Mouse (Mus musculus): Measurements from ENCODE around the gene Atg9b. TPM values are rescaled to one million over a fixed set of nuclear protein-coding genes. Genes with fewer than 3 reads are reported as not detected.

Gene Atg9b
- polyA plus RNA-seq, 1 experiment from 2014 or later = 0.75 TPM

- no peaks in the 10 kb centered on the region for H3K9me3 ChIP-seq (ENCODE audit: control insufficient read depth, low read length)
- under 1% methylated on average over 27 of the region's 30 CpGs for WGBS
- H3K4me1 ChIP-seq (ENCODE audit: control insufficient read depth, insufficient read depth, low read length) = peaks cover 45% of the 10 kb centered on the region
- peaks cover 32% of the 10 kb centered on the region for H3K36me3 ChIP-seq (ENCODE audit: control insufficient read depth, insufficient read depth, low read length)
- DNase-seq (ENCODE audit: low spot score) (peak; percentile 72), ATAC-seq (ENCODE audit: low read depth) (no peak)
- peak overlapping the region; percentile 75 for H3K9ac ChIP-seq (ENCODE audit: low read depth, low read length)
- H3K27ac ChIP-seq (replicated peaks; ENCODE audit: low read depth, low read length) = peak overlapping the region; percentile 93
- H3K4me3 ChIP-seq (ENCODE audit: low read depth, low read length) = peak overlapping the region; percentile 51
- no peaks in the 10 kb centered on the region for H3K27me3 ChIP-seq (replicated peaks; ENCODE audit: control insufficient read depth, insufficient read depth, low read length)
- H3K4me2 ChIP-seq (ENCODE audit: low read depth, low read length) = peak overlapping the region; percentile 85
Observed at GRCm38 (mm10) chr5:24425421-24426036, 33.6 kb upstream of the Atg9b start.

- peak overlapping the region; percentile 85 for H3K4me2 ChIP-seq (ENCODE audit: low read depth, low read length)
- whole genome bisulfite sequencing = under 1% methylated on average over 28 of the region's 60 CpGs
- peaks cover 31% of the 10 kb centered on the region for H3K36me3 ChIP-seq (ENCODE audit: control insufficient read depth, insufficient read depth, low read length)
- H3K27ac ChIP-seq (replicated peaks; ENCODE audit: low read depth, low read length) = peak overlapping the region; percentile 93
- no peaks in the 10 kb centered on the region for H3K27me3 ChIP-seq (replicated peaks; ENCODE audit: control insufficient read depth, insufficient read depth, low read length)
- no peaks in the 10 kb centered on the region for H3K9me3 ChIP-seq (ENCODE audit: control insufficient read depth, low read length)
- H3K4me3 ChIP-seq (ENCODE audit: low read depth, low read length) = peak overlapping the region; percentile 51
- DNase-seq (ENCODE audit: low spot score) = peak; percentile 95
- peak overlapping the region; percentile 75 for H3K9ac ChIP-seq (ENCODE audit: low read depth, low read length)
- H3K4me1 ChIP-seq (ENCODE audit: control insufficient read depth, insufficient read depth, low read length) = peaks cover 45% of the 10 kb centered on the region
- ATAC-seq (ENCODE audit: low read depth) = peak; percentile 30; the same call in 1 of the 2 replicates
Observed at GRCm38 (mm10) chr5:24424861-24425411, 33.0 kb upstream of the Atg9b start.

- Histone ChIP-seq H3K27ac (replicated peaks; ENCODE audit: low read depth, low read length) (peak overlapping the region; percentile 93), H3K4me2 (ENCODE audit: low read depth, low read length) (peak overlapping the region; percentile 85), H3K27me3 (replicated peaks; ENCODE audit: control insufficient read depth, insufficient read depth, low read length) (no peaks in the 10 kb centered on the region), H3K9me3 (ENCODE audit: control insufficient read depth, low read length) (no peaks in the 10 kb centered on the region), H3K4me1 (ENCODE audit: control insufficient read depth, insufficient read depth, low read length) (peaks cover 45% of the 10 kb centered on the region), H3K4me3 (ENCODE audit: low read depth, low read length) (peak overlapping the region; percentile 51), H3K36me3 (ENCODE audit: control insufficient read depth, insufficient read depth, low read length) (peaks cover 31% of the 10 kb centered on the region), H3K9ac (ENCODE audit: low read depth, low read length) (peak overlapping the region; percentile 75)
- DNase-seq (ENCODE audit: low spot score) (peak; percentile 25), ATAC-seq (ENCODE audit: low read depth) (no peak)
- WGBS = 11% methylated on average over 21 of the region's 21 CpGs
Observed at GRCm38 (mm10) chr5:24424004-24424781, 32.2 kb upstream of the Atg9b start.

GRCm38 (mm10) chr5:24423129-24424003 lies 31.4 kb upstream of the Atg9b start, which contains the start of the genes Cdk5 and Slc4a2:
TSS of gene Cdk5 (minus strand) at chr5:24423530.
TSS of gene Slc4a2 (plus strand) at chr5:24423837.
- peak within 1 kb of the TSS; percentile 93 for H3K27ac ChIP-seq (replicated peaks; ENCODE audit: low read depth, low read length)
- H3K9ac ChIP-seq (ENCODE audit: low read depth, low read length) = peak within 1 kb of the TSS; percentile 75
- no peaks in the 10 kb centered on the region for H3K27me3 ChIP-seq (replicated peaks; ENCODE audit: control insufficient read depth, insufficient read depth, low read length)
- H3K9me3 ChIP-seq (ENCODE audit: control insufficient read depth, low read length) = no peaks in the 10 kb centered on the region
- DNase-seq (ENCODE audit: low spot score) (peak; percentile 100), ATAC-seq (ENCODE audit: low read depth) (peak; percentile 96)
- H3K4me2 ChIP-seq (ENCODE audit: low read depth, low read length) = peak within 1 kb of the TSS; percentile 85
- under 1% methylated on average over 45 of the region's 46 CpGs for WGBS
- H3K4me1 ChIP-seq (ENCODE audit: control insufficient read depth, insufficient read depth, low read length) = peaks cover 42% of the 10 kb centered on the region
- peak within 1 kb of the TSS; percentile 51 for H3K4me3 ChIP-seq (ENCODE audit: low read depth, low read length)
- H3K36me3 ChIP-seq (ENCODE audit: control insufficient read depth, insufficient read depth, low read length) = peaks cover 36% of the 10 kb centered on the region

- ATAC-seq (ENCODE audit: low read depth) = no peak
- no peak overlapping the region for H3K9ac ChIP-seq (ENCODE audit: low read depth, low read length)
- WGBS = 85% methylated on average over 8 of the region's 9 CpGs
Observed at GRCm38 (mm10) chr5:24420381-24420780, 28.4 kb upstream of the Atg9b start.

GRCm38 (mm10) chr5:24417587-24417986 lies 25.6 kb upstream of the Atg9b start:
- ATAC-seq (ENCODE audit: low read depth) (no peak), DNase-seq (ENCODE audit: low spot score) (no peak)
- Histone ChIP-seq H3K9me3 (ENCODE audit: control insufficient read depth, low read length) (no peaks in the 10 kb centered on the region), H3K27me3 (replicated peaks; ENCODE audit: control insufficient read depth, insufficient read depth, low read length) (no peaks in the 10 kb centered on the region), H3K4me3 (ENCODE audit: low read depth, low read length) (no peak overlapping the region), H3K9ac (ENCODE audit: low read depth, low read length) (no peak overlapping the region), H3K4me2 (ENCODE audit: low read depth, low read length) (no peak overlapping the region), H3K27ac (replicated peaks; ENCODE audit: low read depth, low read length) (no peak overlapping the region), H3K36me3 (ENCODE audit: control insufficient read depth, insufficient read depth, low read length) (peaks cover 42% of the 10 kb centered on the region), H3K4me1 (ENCODE audit: control insufficient read depth, insufficient read depth, low read length) (peaks cover 24% of the 10 kb centered on the region)
- 77% methylated on average over 10 of the region's 10 CpGs for WGBS

More at GRCm38 (mm10) chr5:24420381-24420780, 28.4 kb upstream of the Atg9b start:
- Histone ChIP-seq H3K27ac (replicated peaks; ENCODE audit: low read depth, low read length) (no peak overlapping the region), H3K4me3 (ENCODE audit: low read depth, low read length) (no peak overlapping the region), H3K4me2 (ENCODE audit: low read depth, low read length) (no peak overlapping the region), H3K9me3 (ENCODE audit: control insufficient read depth, low read length) (no peaks in the 10 kb centered on the region), H3K27me3 (replicated peaks; ENCODE audit: control insufficient read depth, insufficient read depth, low read length) (no peaks in the 10 kb centered on the region), H3K4me1 (ENCODE audit: control insufficient read depth, insufficient read depth, low read length) (peaks cover 20% of the 10 kb centered on the region; the same call in 1 of the 2 replicates), H3K36me3 (ENCODE audit: control insufficient read depth, insufficient read depth, low read length) (peaks cover 42% of the 10 kb centered on the region)
- DNase-seq (ENCODE audit: low spot score) = no peak

- WGBS = 2% methylated on average over 21 of the region's 21 CpGs
- H3K27ac ChIP-seq (replicated peaks; ENCODE audit: low read depth, low read length) = no peak overlapping the region
- DNase-seq (ENCODE audit: low spot score) = peak; percentile 68
- H3K4me3 ChIP-seq (ENCODE audit: low read depth, low read length) = no peak overlapping the region
- peaks cover 34% of the 10 kb centered on the region for H3K36me3 ChIP-seq (ENCODE audit: control insufficient read depth, insufficient read depth, low read length)
- peaks cover 19% of the 10 kb centered on the region for H3K4me1 ChIP-seq (ENCODE audit: control insufficient read depth, insufficient read depth, low read length)
- peak; percentile 48 for ATAC-seq (ENCODE audit: low read depth)
- no peaks in the 10 kb centered on the region for H3K9me3 ChIP-seq (ENCODE audit: control insufficient read depth, low read length)
- H3K27me3 ChIP-seq (replicated peaks; ENCODE audit: control insufficient read depth, insufficient read depth, low read length) = no peaks in the 10 kb centered on the region
- H3K9ac ChIP-seq (ENCODE audit: low read depth, low read length) = no peak overlapping the region
- H3K4me2 ChIP-seq (ENCODE audit: low read depth, low read length) = no peak overlapping the region
Observed at GRCm38 (mm10) chr5:24416222-24416736, 24.3 kb upstream of the Atg9b start.

- H3K4me1 ChIP-seq (ENCODE audit: control insufficient read depth, insufficient read depth, low read length) = peaks cover 19% of the 10 kb centered on the region
- no peaks in the 10 kb centered on the region for H3K9me3 ChIP-seq (ENCODE audit: control insufficient read depth, low read length)
- no peak overlapping the region for H3K9ac ChIP-seq (ENCODE audit: low read depth, low read length)
- no peak overlapping the region for H3K4me2 ChIP-seq (ENCODE audit: low read depth, low read length)
- H3K27ac ChIP-seq (replicated peaks; ENCODE audit: low read depth, low read length) = no peak overlapping the region
- H3K36me3 ChIP-seq (ENCODE audit: control insufficient read depth, insufficient read depth, low read length) = peaks cover 16% of the 10 kb centered on the region; the same call in 1 of the 2 replicates
- H3K4me3 ChIP-seq (ENCODE audit: low read depth, low read length) = no peak overlapping the region
- ATAC-seq (ENCODE audit: low read depth) (no peak), DNase-seq (ENCODE audit: low spot score) (no peak)
- WGBS = 71% methylated on average over 13 of the region's 13 CpGs
- H3K27me3 ChIP-seq (replicated peaks; ENCODE audit: control insufficient read depth, insufficient read depth, low read length) = no peaks in the 10 kb centered on the region
Observed at GRCm38 (mm10) chr5:24413938-24414337, 22.0 kb upstream of the Atg9b start.
